Mouse (Mus musculus): ENCODE results near the gene Aldh5a1. TPM values are rescaled to one million over a fixed set of nuclear protein-coding genes. Genes with fewer than 3 reads are reported as not detected.
"Not testable (repeated sequence)": the region's sequence is repeated elsewhere in the genome, so short reads cannot be mapped to it uniquely, and the experiment has no call there.

The Aldh5a1 gene
- polyA plus RNA-seq (2015; fragmentation: Nextera tagmentation; extraction: Ambion mirVana): 8.0 and 8.3 TPM in 2 replicates

GRCm38 (mm10) chr13:24937108-24937838 lies at the start of gene Aldh5a1:
Gene Aldh5a1 (minus strand): TSS chr13:24937661.
- peaks cover 10% of the 10 kb centered on the region for H3K4me1 ChIP-seq (ENCODE audit: insufficient read depth, low read length)
- H3K4me2 ChIP-seq (replicated peaks; ENCODE audit: low read depth, low read length): peak within 1 kb of the TSS; percentile 83
- H3K27ac ChIP-seq (ENCODE audit: low read length): peak within 1 kb of the TSS; percentile 71
- under 1% methylated on average over 75 of the region's 75 CpGs for WGBS
- peak within 1 kb of the TSS; percentile 90 for H3K4me3 ChIP-seq (ENCODE audit: low read length)
- H3K9ac ChIP-seq (replicated peaks; ENCODE audit: low read length): peak within 1 kb of the TSS; percentile 96
- 0 out of 2 replicates have a peak, but pooled peaks cover 4% of the 10 kb centered on the region for H3K36me3 ChIP-seq (ENCODE audit: insufficient read depth, low read length)
- no peaks in the 10 kb centered on the region for H3K9me3 ChIP-seq (ENCODE audit: low read length)
- H3K27me3 ChIP-seq (ENCODE audit: insufficient read depth, low read length): no peaks in the 10 kb centered on the region
- ATAC-seq (ENCODE audit: low FRiP score, low TSS enrichment): peak; percentile 82

GRCm38 (mm10) chr13:24985435-24985834 lies 48.0 kb upstream of the Aldh5a1 start:
- Histone ChIP-seq H3K9ac (replicated peaks; ENCODE audit: low read length) (no peak overlapping the region), H3K4me3 (ENCODE audit: low read length) (no peak overlapping the region), H3K9me3 (ENCODE audit: low read length) (no peaks in the 10 kb centered on the region), H3K36me3 (ENCODE audit: insufficient read depth, low read length) (0 out of 2 replicates have a peak, but pooled peaks cover 11% of the 10 kb centered on the region), H3K4me2 (replicated peaks; ENCODE audit: low read depth, low read length) (no peak overlapping the region), H3K4me1 (ENCODE audit: insufficient read depth, low read length) (no peaks in the 10 kb centered on the region), H3K27me3 (ENCODE audit: insufficient read depth, low read length) (no peaks in the 10 kb centered on the region), H3K27ac (ENCODE audit: low read length) (no peak overlapping the region)
- WGBS: 70% methylated on average over 2 of the region's 2 CpGs
- ATAC-seq (ENCODE audit: low FRiP score, low TSS enrichment): no peak

- Histone ChIP-seq H3K9me3 (ENCODE audit: low read length) (no peaks in the 10 kb centered on the region), H3K4me1 (ENCODE audit: insufficient read depth, low read length) (no peaks in the 10 kb centered on the region), H3K27ac (ENCODE audit: low read length) (no peak overlapping the region), H3K9ac (replicated peaks; ENCODE audit: low read length) (no peak overlapping the region), H3K4me3 (ENCODE audit: low read length) (no peak overlapping the region), H3K36me3 (ENCODE audit: insufficient read depth, low read length) (no peaks in the 10 kb centered on the region), H3K27me3 (ENCODE audit: insufficient read depth, low read length) (no peaks in the 10 kb centered on the region), H3K4me2 (replicated peaks; ENCODE audit: low read depth, low read length) (no peak overlapping the region)
- ATAC-seq (ENCODE audit: low FRiP score, low TSS enrichment): no peak
- 85% methylated on average over 6 of the region's 6 CpGs for WGBS
Observed at GRCm38 (mm10) chr13:24981031-24981430, 43.6 kb upstream of the Aldh5a1 start.

- no peaks in the 10 kb centered on the region for H3K27me3 ChIP-seq (ENCODE audit: insufficient read depth, low read length)
- no peak overlapping the region for H3K4me3 ChIP-seq (ENCODE audit: low read length)
- H3K36me3 ChIP-seq (ENCODE audit: insufficient read depth, low read length): no peaks in the 10 kb centered on the region
- no peaks in the 10 kb centered on the region for H3K4me1 ChIP-seq (ENCODE audit: insufficient read depth, low read length)
- WGBS: 80% methylated on average over 5 of the region's 5 CpGs
- no peak overlapping the region for H3K9ac ChIP-seq (replicated peaks; ENCODE audit: low read length)
- H3K27ac ChIP-seq (ENCODE audit: low read length): no peak overlapping the region
- no peak for ATAC-seq (ENCODE audit: low FRiP score, low TSS enrichment)
- no peaks in the 10 kb centered on the region for H3K9me3 ChIP-seq (ENCODE audit: low read length)
- no peak overlapping the region for H3K4me2 ChIP-seq (replicated peaks; ENCODE audit: low read depth, low read length)
Observed at GRCm38 (mm10) chr13:24977820-24978342, 40.4 kb upstream of the Aldh5a1 start.

- WGBS: 85% methylated on average over 4 of the region's 4 CpGs
- Histone ChIP-seq H3K4me2 (replicated peaks; ENCODE audit: low read depth, low read length) (no peak overlapping the region), H3K4me1 (ENCODE audit: insufficient read depth, low read length) (no peaks in the 10 kb centered on the region), H3K27ac (ENCODE audit: low read length) (no peak overlapping the region), H3K27me3 (ENCODE audit: insufficient read depth, low read length) (no peaks in the 10 kb centered on the region), H3K9ac (replicated peaks; ENCODE audit: low read length) (no peak overlapping the region), H3K9me3 (ENCODE audit: low read length) (no peaks in the 10 kb centered on the region), H3K4me3 (ENCODE audit: low read length) (no peak overlapping the region), H3K36me3 (ENCODE audit: insufficient read depth, low read length) (no peaks in the 10 kb centered on the region)
- no peak for ATAC-seq (ENCODE audit: low FRiP score, low TSS enrichment)
Observed at GRCm38 (mm10) chr13:24976384-24976783, 38.9 kb upstream of the Aldh5a1 start.

GRCm38 (mm10) chr13:24971776-24972175 lies 34.3 kb upstream of the Aldh5a1 start:
- H3K4me2 ChIP-seq (replicated peaks; ENCODE audit: low read depth, low read length); H3K9ac ChIP-seq (replicated peaks; ENCODE audit: low read length); H3K27me3 ChIP-seq (ENCODE audit: insufficient read depth, low read length); H3K36me3 ChIP-seq (ENCODE audit: insufficient read depth, low read length); H3K4me3 ChIP-seq (ENCODE audit: low read length); ATAC-seq (ENCODE audit: low FRiP score, low TSS enrichment); H3K9me3 ChIP-seq (ENCODE audit: low read length); H3K27ac ChIP-seq (ENCODE audit: low read length); H3K4me1 ChIP-seq (ENCODE audit: insufficient read depth, low read length): not testable (repeated sequence)
- WGBS: 79% methylated on average over 3 of the region's 3 CpGs

GRCm38 (mm10) chr13:24965846-24966201 lies 28.4 kb upstream of the Aldh5a1 start:
- Histone ChIP-seq H3K36me3 (ENCODE audit: insufficient read depth, low read length) (no peaks in the 10 kb centered on the region), H3K4me3 (ENCODE audit: low read length) (peak overlapping the region; percentile 43), H3K27me3 (ENCODE audit: insufficient read depth, low read length) (no peaks in the 10 kb centered on the region), H3K9me3 (ENCODE audit: low read length) (no peaks in the 10 kb centered on the region), H3K4me2 (replicated peaks; ENCODE audit: low read depth, low read length) (peak overlapping the region; percentile 60), H3K9ac (replicated peaks; ENCODE audit: low read length) (peak overlapping the region; percentile 50), H3K27ac (ENCODE audit: low read length) (no peak overlapping the region), H3K4me1 (ENCODE audit: insufficient read depth, low read length) (peaks cover 5% of the 10 kb centered on the region; the same call in 1 of the 2 replicates)
- no peak for ATAC-seq (ENCODE audit: low FRiP score, low TSS enrichment)
- 35% methylated on average over 5 of the region's 5 CpGs for WGBS

- Histone ChIP-seq H3K4me2 (replicated peaks; ENCODE audit: low read depth, low read length) (peak overlapping the region; percentile 60), H3K9me3 (ENCODE audit: low read length) (no peaks in the 10 kb centered on the region), H3K4me1 (ENCODE audit: insufficient read depth, low read length) (peaks cover 5% of the 10 kb centered on the region; the same call in 1 of the 2 replicates), H3K9ac (replicated peaks; ENCODE audit: low read length) (peak overlapping the region; percentile 50), H3K27ac (ENCODE audit: low read length) (no peak overlapping the region), H3K4me3 (ENCODE audit: low read length) (peak overlapping the region; percentile 43), H3K36me3 (ENCODE audit: insufficient read depth, low read length) (no peaks in the 10 kb centered on the region), H3K27me3 (ENCODE audit: insufficient read depth, low read length) (no peaks in the 10 kb centered on the region)
- 15% methylated on average over 15 of the region's 15 CpGs for WGBS
- no peak for ATAC-seq (ENCODE audit: low FRiP score, low TSS enrichment)
Observed at GRCm38 (mm10) chr13:24965130-24965845, 27.8 kb upstream of the Aldh5a1 start.

- H3K36me3 ChIP-seq (ENCODE audit: insufficient read depth, low read length): no peaks in the 10 kb centered on the region
- WGBS: 88% methylated on average over 8 of the region's 8 CpGs
- no peak overlapping the region for H3K27ac ChIP-seq (ENCODE audit: low read length)
- no peaks in the 10 kb centered on the region for H3K9me3 ChIP-seq (ENCODE audit: low read length)
- no peak overlapping the region for H3K4me3 ChIP-seq (ENCODE audit: low read length)
- ATAC-seq (ENCODE audit: low FRiP score, low TSS enrichment): no peak
- peaks cover 5% of the 10 kb centered on the region; the same call in 1 of the 2 replicates for H3K4me1 ChIP-seq (ENCODE audit: insufficient read depth, low read length)
- H3K4me2 ChIP-seq (replicated peaks; ENCODE audit: low read depth, low read length): no peak overlapping the region
- H3K27me3 ChIP-seq (ENCODE audit: insufficient read depth, low read length): no peaks in the 10 kb centered on the region
- no peak overlapping the region for H3K9ac ChIP-seq (replicated peaks; ENCODE audit: low read length)
Observed at GRCm38 (mm10) chr13:24962119-24962518, 24.7 kb upstream of the Aldh5a1 start.
